Mouse (Mus musculus) left cerebral cortex, adult 2 months (tissue): ENCODE results near the gene Gsk3b. TPM values are rescaled to one million over a fixed set of nuclear protein-coding genes. Genes with fewer than 3 reads are reported as not detected.
A peak's percentile ranks its signal among the peaks of the same experiment; 100 is the strongest.

Experiments used
- DNase-seq, 2 experiments: peaks; one replicate each; pipeline ENCODE4 v3.0.0; 2021 to 2022; ENCODE audit warnings: low spot score in 2 of 2, mixed read lengths in 1 of 2; ENCODE audit errors: extremely low spot score in 1 of 2
- H3K27ac ChIP-seq: fragments of 200-600 bp; 2 replicates; pipeline ENCODE4 v1.8.1; 2022
- H3K4me3 ChIP-seq: fragments of 200-600 bp; 2 replicates; pipeline ENCODE4 v1.8.1; 2022
- CTCF ChIP-seq: fragments of 200-600 bp; IDR thresholded peaks from 2 replicates; pipeline ENCODE4 v1.8.1; 2022; ENCODE audit warnings: antibody characterized with exemption, mild to moderate bottlenecking, moderate library complexity
- intact Hi-C: fragments of 180-260 bp; cut with DNase I; formaldehyde crosslinking; loops from one replicate; pipeline ENCODE4 v1.15.1; 2025
- total RNA-seq, 2 experiments: library from RNA; stranded (reverse); gene quantifications; 2 replicates each; pipeline ENCODE4 v1.2.3; 2021

Gsk3b gene
- total RNA-seq, 2 experiments from 2014 or later, result 179 to 181 TPM

GRCm38 (mm10) chr16:38150555-38150954 lies 61.8 kb downstream of the Gsk3b start:
- intact Hi-C loops, result no loop called here
- TF ChIP-seq CTCF, result no peak
- no peak for DNase-seq
- Histone ChIP-seq H3K4me3 (no peak overlapping the region), H3K27ac (no peak overlapping the region)

GRCm38 (mm10) chr16:38157854-38158622 lies 69.2 kb downstream of the Gsk3b start:
- intact Hi-C loops, result no loop called here
- H3K4me3 ChIP-seq, result no peak overlapping the region
- peak; percentile 11 for TF ChIP-seq CTCF
- no peak overlapping the region for H3K27ac ChIP-seq
- DNase-seq, result no peak

- H3K4me3 ChIP-seq, result no peak overlapping the region
- no peak for DNase-seq
- no peak overlapping the region for H3K27ac ChIP-seq
- intact Hi-C loops, result no loop called here
- TF ChIP-seq CTCF, result no peak
Measured at GRCm38 (mm10) chr16:38162019-38162418, 73.2 kb downstream of the Gsk3b start.

GRCm38 (mm10) chr16:38164811-38165591 lies 76.2 kb downstream of the Gsk3b start:
- TF ChIP-seq CTCF, result no peak
- DNase-seq, result no peak
- no peak overlapping the region for H3K4me3 ChIP-seq
- no peak overlapping the region for H3K27ac ChIP-seq
- intact Hi-C loops, result no loop called here

GRCm38 (mm10) chr16:38168971-38169370 lies 80.2 kb downstream of the Gsk3b start:
- Histone ChIP-seq H3K27ac (no peak overlapping the region), H3K4me3 (no peak overlapping the region)
- DNase-seq, result no peak
- intact Hi-C loops, result no loop called here
- peak; percentile 4; the same call in 1 of the 2 replicates for TF ChIP-seq CTCF

- intact Hi-C loops, result no loop called here
- TF ChIP-seq CTCF, result no peak
- Histone ChIP-seq H3K27ac (no peak overlapping the region), H3K4me3 (no peak overlapping the region)
- no peak for DNase-seq
Measured at GRCm38 (mm10) chr16:38179150-38179549, 90.3 kb downstream of the Gsk3b start.

GRCm38 (mm10) chr16:38181421-38181820 lies 92.6 kb downstream of the Gsk3b start:
- DNase-seq, result no peak
- H3K27ac ChIP-seq, result no peak overlapping the region
- no peak overlapping the region for H3K4me3 ChIP-seq
- TF ChIP-seq CTCF, result no peak
- intact Hi-C loops, result no loop called here

GRCm38 (mm10) chr16:38184657-38185269 lies 96.0 kb downstream of the Gsk3b start:
- intact Hi-C loops, result no loop called here
- no peak overlapping the region for H3K27ac ChIP-seq
- DNase-seq, result no peak
- TF ChIP-seq CTCF, result no peak
- H3K4me3 ChIP-seq, result no peak overlapping the region

- no peak for DNase-seq
- peak overlapping the region; percentile 8; the same call in 1 of the 2 replicates for H3K27ac ChIP-seq
- intact Hi-C loops, result loop anchor here (10.0 kb wide), 2 partner anchors 375 to 495 kb away; no protein-coding TSS in a partner anchor
- TF ChIP-seq CTCF, result no peak
- no peak overlapping the region for H3K4me3 ChIP-seq
Measured at GRCm38 (mm10) chr16:38189952-38190351, 101.2 kb downstream of the Gsk3b start.

GRCm38 (mm10) chr16:38190531-38190930 lies 101.7 kb downstream of the Gsk3b start:
- intact Hi-C loops, result loop anchor here (10.0 kb wide), 2 partner anchors 376 to 496 kb away; no protein-coding TSS in a partner anchor
- TF ChIP-seq CTCF, result no peak

GRCm38 (mm10) chr16:38191460-38191859 lies 102.7 kb downstream of the Gsk3b start:
- DNase-seq, result no peak
- Histone ChIP-seq H3K4me3 (no peak overlapping the region), H3K27ac (no peak overlapping the region)
- TF ChIP-seq CTCF, result no peak
- intact Hi-C loops, result loop anchor here (10.0 kb wide), 2 partner anchors 377 to 497 kb away; no protein-coding TSS in a partner anchor

More at GRCm38 (mm10) chr16:38190531-38190930, 101.7 kb downstream of the Gsk3b start:
- no peak for DNase-seq
- Histone ChIP-seq H3K27ac (peak overlapping the region; percentile 8; the same call in 1 of the 2 replicates), H3K4me3 (no peak overlapping the region)

- no peak overlapping the region for H3K27ac ChIP-seq
- TF ChIP-seq CTCF, result no peak
- DNase-seq, result no peak
- intact Hi-C loops, result loop anchor here (10.0 kb wide), 2 partner anchors 378 to 498 kb away; no protein-coding TSS in a partner anchor
- no peak overlapping the region for H3K4me3 ChIP-seq
Measured at GRCm38 (mm10) chr16:38192640-38193039, 103.8 kb downstream of the Gsk3b start.
